Mouse (Mus musculus): ENCODE results near the gene AV320801. TPM values are rescaled to one million over a fixed set of nuclear protein-coding genes. Genes with fewer than 3 reads are reported as not detected.

The AV320801 gene
- not detected in 2 replicates for polyA plus RNA-seq (2012; ENCODE audit: low replicate concordance)

DNA sequence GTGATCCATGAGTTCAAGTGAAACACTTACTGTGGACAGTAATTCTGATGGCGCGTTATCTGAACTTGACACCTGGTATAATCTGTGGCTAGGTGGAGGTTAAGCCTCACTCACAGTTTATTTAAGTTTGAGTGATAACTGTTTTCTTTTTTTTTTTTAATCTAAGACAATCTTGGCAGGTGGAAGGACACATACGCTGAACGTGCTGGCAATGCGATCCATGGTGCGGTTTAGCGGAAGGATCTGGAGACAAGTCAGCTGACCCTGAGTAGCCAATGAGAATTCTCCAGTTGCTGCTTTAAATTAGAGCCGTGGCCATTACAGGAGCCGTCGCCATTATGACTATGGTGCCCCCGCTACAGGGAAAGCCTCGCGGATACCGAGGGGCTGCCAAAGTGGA lies at the start of gene AV320801:
TSS of gene AV320801 (plus strand) at position 301 of the 400 bp plus-strand sequence.

Other genes starting within 250 kb of the AV320801 start
- gene Pramel3, start 192.3 kb upstream of the AV320801 start, polyA plus RNA-seq (2012; ENCODE audit: low replicate concordance): not detected in 2 replicates
- gene Gm5128, start 121.3 kb upstream of the AV320801 start, polyA plus RNA-seq (2012; ENCODE audit: low replicate concordance): not detected in 2 replicates
- not detected in 2 replicates for gene Gm7903, start 60.8 kb upstream of the AV320801 start, polyA plus RNA-seq (2012; ENCODE audit: low replicate concordance)
- gene Nxf7, start 104.2 kb downstream of the AV320801 start, polyA plus RNA-seq (2012; ENCODE audit: low replicate concordance): not detected in 2 replicates
- gene Prame, start 133.1 kb downstream of the AV320801 start, polyA plus RNA-seq (2012; ENCODE audit: low replicate concordance): not detected in 2 replicates
- gene Tcp11x2, start 199.2 kb downstream of the AV320801 start, polyA plus RNA-seq (2012; ENCODE audit: low replicate concordance): not detected in 2 replicates
- gene Tmsb15a, start 230.7 kb downstream of the AV320801 start, polyA plus RNA-seq (2012; ENCODE audit: low replicate concordance): not detected in 2 replicates
- 0.29 and 0.56 TPM in 2 replicates for gene Armcx5, start 248.1 kb downstream of the AV320801 start, polyA plus RNA-seq (2012; ENCODE audit: low replicate concordance)
- gene Gprasp1, start 248.1 kb downstream of the AV320801 start, polyA plus RNA-seq (2012; ENCODE audit: low replicate concordance): 0.51 and 23.4 TPM in 2 replicates

All from leukemia stem cell, adult 10-12 weeks (primary cell).